Mouse (Mus musculus) heart, adult 18-20 months (tissue): ENCODE results near the gene Adamts20. TPM values are rescaled to one million over a fixed set of nuclear protein-coding genes. Genes with fewer than 3 reads are reported as not detected.

Experiments
- DNase-seq, 2 experiments: peaks; one replicate each; pipeline ENCODE4 v3.0.0; 2021 to 2022; ENCODE audit warnings: mixed read lengths in 1 of 2
- total RNA-seq, 2 experiments: library from RNA; stranded (reverse); gene quantifications; 2 replicates each; pipeline ENCODE4 v1.2.3; 2021

Adamts20 gene
- total RNA-seq, 2 experiments from 2014 or later, result 0.07 to 0.23 TPM

DNA sequence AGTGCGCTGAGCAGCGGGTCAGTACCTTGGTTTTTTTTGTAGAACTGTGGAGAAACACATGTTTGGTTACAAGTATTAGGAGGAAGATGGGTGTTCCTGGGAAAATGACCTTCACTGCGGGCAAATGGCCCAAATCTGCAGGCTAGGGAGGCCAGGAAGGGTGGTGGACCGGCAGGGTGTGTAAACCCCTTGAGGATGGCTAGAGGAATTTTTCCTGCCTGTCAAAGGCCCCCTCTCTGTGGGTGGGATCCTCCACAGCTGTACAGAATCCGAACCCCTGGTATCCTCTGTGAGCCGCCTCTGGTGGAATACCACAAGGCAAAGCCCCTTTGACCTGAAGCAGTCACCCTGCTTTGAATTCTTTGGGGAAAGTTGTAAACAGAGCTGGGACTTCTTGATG lies 216.8 kb downstream of the Adamts20 start:
- DNase-seq, result peak; percentile 78 to 88

DNA sequence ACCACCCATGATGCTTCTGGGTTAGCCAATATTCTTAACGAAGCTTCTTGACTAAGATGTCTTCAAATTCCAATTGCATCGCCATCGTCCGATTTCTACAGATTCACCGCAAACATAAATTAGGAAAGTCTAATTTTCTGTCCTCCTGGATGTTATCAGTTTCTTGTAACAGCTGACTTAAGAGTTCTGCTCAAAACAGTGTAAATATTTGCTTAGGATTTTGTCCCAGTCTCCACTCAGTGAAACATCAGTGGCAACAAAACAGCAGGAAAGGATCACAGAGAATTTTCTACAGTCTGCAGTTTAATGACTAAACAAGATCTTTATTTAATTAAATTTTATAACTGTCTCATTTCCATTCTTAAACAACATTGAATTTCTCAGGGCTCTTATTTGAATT lies 218.5 kb downstream of the Adamts20 start:
- peak; percentile 32 to 35 for DNase-seq

DNA sequence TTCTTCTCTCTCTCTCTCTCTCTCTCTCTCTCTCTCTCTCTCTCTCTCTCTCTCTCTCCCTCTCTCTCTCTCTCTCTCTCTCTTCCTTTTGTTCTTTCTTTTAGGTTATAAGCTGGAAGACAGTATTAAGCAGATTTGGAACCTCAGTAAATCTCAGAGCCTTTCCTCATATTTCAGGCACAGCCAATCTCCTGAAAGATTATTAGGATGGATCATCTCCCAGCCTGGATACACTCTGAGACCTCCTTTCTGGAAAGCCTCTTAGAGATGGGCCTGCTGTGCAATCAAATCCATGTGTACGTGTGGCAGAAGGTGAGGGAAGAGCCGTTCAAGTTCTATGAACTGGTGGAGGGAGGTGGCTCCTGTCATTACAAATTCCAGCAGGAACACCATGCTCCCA lies 220.9 kb downstream of the Adamts20 start:
- no peak for DNase-seq

DNA sequence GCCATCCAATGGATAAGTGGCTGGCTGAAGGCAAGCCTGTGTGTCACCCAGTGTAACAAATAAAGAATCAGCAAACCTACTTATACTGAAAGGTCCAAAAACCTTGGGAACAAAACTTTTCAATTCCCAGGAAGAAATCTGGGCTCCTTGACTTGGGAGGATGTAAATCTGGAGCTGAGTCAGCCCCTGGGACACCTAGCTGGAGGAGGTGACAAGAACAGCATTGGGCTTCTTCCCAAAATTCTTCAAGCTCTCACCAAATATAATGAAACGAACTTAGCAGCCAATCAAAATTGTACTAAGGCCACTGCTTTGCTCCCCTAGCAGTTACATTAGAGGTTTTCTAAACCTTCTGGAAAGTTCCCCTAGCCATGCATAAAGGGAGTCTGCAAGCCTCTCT lies 223.1 kb downstream of the Adamts20 start:
- no peak for DNase-seq

DNA sequence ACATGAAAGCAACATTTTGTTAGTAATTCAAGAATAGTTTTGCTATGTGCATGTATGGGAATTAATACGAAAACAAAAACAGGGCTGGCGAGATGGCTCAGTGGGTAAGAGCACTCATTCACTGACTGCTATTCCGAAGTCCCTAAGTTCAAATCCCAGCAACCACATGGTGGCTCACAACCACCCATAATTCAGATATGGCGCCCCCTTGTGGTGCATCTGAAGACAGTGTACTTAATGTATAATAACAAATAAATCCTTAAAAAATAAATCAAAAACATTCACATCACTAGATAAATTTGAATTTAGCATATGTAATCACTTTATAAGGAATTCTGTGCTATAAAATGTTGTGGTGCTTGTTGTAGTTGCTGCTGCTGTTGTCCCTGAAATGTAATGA lies 225.6 kb downstream of the Adamts20 start:
- no peak for DNase-seq

DNA sequence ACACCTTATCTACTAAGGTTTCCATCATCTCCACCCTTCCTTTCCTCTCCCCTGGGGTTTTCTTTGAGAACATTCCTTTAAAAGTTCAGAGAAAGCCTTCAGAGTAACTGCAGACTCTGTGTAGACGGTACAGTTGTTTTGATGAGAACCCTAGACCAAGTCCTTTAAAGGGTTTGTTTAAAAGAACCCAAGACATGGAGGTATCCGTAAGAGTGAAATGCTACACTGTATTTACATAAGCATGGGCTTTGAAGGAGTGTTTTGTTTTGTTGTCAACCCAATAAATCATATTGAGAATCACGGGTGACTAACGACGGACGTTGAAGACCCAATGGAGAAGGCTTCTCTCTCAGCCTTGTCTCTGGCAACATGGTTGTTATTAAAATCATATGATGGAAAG lies 226.1 kb downstream of the Adamts20 start:
- DNase-seq, result peak; percentile 22 to 23

DNA sequence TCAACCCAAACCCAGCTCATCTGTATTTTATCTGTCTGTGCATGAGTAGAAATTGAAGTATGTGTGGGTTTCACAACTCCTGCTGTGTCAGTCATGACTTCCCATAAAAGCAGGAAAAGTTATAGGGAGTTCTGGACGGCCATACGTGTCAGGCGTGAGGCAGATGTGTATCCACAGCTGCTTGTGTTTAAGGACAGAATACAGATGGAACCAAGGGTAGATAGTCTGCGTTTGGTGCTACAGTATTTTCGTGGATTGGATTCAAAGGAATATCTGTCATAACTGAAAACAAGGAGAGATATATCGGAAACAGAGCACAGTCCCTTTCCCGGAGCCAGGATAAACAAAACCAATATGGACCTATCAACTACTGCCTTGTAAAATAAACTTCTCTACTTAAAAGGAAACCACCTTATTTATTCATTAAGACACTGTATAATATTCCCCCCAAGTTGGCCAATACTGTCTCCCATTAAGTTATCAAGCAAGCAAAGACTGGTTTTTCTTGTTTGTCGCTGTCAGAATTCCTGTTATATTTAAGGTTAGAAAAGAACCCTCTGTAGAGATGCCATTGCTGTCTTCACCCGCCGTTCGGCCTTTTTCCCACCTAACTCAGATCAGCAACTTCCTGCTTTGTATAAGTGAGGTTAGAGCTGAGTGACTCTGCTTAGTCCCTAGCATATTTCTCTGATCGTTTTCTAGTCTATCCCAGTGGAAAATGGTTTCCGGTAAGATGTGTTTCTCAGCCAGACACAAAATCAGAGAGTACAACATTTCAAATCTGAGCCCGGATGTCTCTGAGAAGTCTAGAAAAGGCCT lies 227.0 kb downstream of the Adamts20 start:
- peak in 1 of 2 experiments; percentile 14 for DNase-seq

DNA sequence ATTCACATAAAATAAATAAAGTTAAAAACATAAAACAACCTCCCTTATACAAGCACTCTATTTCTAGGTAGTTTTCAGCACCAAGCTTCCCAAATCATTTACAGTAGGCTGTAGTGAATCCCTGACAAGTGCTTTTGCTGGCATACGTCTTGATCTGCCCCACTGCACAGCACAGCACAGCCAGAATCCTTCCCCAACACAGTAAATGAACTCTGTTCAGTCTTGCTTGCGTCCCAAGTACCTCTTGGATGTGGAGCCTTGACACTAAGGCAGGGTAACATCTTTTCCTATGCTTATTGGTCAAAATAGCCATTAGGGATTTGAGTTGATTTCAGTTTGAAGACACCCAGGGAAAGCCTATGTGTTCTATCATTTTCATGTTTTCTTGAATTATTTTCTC lies 228.5 kb downstream of the Adamts20 start:
- no peak for DNase-seq

DNA sequence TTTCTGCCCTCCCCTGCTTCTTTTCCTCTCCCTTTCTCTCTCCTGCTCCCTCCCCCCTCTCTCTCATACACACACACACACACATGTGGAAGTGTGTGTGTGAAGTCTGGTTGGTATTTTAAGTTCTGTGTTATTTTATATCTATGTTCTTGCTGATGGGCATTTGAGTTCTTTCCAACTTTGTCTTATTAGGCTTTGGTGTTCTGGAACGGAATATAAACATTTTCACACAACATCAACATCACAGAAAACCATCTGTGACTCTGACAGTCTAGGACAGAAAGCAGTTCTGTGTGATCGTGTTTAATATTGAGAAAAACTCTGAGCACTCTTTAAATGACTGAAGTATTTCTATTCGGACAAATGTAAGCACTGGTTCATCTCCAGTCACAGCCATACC lies 229.1 kb downstream of the Adamts20 start:
- no peak for DNase-seq

DNA sequence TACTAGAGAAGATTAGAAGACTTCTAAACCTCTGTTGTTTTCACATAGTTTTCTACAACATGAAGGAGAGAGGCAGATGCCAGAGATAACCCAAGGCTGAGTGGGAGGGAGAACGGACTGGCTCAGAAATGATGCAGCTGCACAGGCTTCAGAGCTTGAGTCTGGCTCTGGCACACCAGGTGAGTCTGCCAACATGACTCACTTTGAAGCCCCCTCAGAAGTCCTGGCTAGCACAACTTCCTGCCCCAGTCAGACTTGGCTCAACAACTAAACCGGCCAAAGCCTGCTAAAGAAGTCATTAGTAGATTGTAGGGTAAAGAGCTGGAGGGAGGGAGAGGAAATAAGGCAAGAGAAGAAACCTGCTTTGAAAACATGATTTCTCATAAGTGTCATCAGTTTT lies 230.0 kb downstream of the Adamts20 start:
- peak in 1 of 2 experiments; percentile 12 for DNase-seq

DNA sequence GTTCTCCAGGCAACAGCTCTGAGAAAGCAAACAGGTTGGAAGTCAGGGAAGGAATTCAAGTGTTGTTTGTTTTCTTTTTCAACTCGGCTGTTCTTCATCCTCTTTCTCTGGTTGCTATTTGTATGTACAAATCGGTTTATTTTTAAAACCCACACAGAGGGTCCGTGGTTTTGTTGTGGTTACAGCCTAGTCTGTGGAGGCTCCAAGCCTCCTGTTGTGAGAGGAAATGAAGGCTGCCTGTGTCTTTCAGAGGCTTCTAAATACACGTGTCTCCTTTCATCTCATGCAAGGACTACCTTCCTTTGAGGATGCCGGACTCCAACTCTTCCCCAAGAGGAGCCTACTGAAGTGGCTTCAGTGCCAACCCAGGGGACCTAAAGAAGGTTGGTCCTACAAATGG lies 234.0 kb downstream of the Adamts20 start:
- no peak for DNase-seq

DNA sequence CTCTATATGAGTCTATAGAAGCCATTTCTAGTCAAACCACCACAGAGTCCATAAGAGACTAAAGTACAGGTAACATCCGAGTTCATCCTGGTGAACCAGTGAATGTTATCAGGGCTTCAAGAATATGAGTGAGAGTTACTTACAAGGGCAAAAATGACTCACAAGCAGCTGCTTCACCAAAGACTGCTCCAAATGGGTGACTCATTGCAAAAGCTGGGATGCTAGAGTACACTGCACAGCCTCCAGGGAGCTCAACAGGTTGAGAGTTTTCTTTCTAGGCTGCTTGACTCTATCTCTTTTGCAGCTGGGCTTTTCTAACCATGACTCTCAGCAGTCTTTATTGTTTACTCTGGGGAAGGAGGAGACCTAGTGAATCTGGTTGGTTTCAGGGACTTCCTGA lies 237.8 kb downstream of the Adamts20 start:
- peak in 1 of 2 experiments; percentile 43 for DNase-seq

DNA sequence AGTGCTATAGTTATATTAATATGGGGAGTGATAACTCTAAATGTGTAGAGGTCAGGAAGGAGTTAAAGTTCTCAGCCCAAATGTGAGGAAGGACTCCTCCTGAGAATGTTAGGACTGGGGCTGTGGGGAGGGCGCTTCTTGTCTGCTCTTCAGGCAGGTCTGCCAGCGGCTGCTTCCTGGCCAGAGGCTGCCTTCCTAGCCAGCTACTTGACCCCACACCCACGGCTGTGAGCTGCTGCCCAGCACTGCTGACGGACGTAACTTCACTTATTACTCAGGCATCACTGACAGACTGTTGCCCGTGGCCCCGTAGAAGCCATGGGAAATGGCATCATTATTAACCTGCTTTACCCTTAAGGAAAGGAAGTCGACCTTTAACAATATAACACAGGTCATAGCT lies 242.1 kb downstream of the Adamts20 start:
- peak in 1 of 2 experiments; percentile 25 for DNase-seq

DNA sequence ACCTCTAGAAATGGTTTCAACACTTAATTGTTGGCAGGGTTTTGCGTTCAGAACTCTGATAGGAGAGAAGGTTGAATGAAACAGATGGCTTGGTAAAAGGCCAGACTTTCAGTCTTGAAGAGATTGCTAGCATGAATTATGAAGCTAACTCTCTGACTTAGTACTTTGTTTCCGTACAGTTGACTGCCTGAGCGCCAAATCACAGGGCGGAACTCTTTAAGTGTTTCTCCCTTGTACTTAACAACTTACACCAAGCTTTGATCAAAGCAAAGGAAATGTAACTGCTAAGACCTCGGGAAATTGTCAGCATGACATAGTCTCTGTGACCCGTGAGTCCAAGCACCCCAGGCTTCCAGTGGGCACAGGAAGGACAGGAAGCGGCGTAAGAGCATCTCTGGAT lies 244.5 kb downstream of the Adamts20 start:
- DNase-seq, result peak; percentile 32 to 61

Other genes starting within 250 kb of the Adamts20 start
- gene Pus7l, start 78.1 kb upstream of the Adamts20 start, total RNA-seq, result 1 to 10 TPM; 1.5 to 1.9 TPM
- gene Irak4, start 78.2 kb upstream of the Adamts20 start, total RNA-seq, result 1 to 10 TPM; 4.1 to 5.7 TPM
- 10 to 100 TPM; 14.2 to 18.0 TPM for gene Twf1, start 124.5 kb upstream of the Adamts20 start, total RNA-seq
- gene Tmem117, start 163.8 kb upstream of the Adamts20 start, total RNA-seq, result 10 to 100 TPM; 12.0 to 12.9 TPM